Mouse (Mus musculus): Measurements from ENCODE around the gene Atm. TPM values are rescaled to one million over a fixed set of nuclear protein-coding genes. Genes with fewer than 3 reads are reported as not detected.

Atm gene
- total RNA-seq, 2 experiments from 2014 or later, result 41.7 to 48.3 TPM

DNA sequence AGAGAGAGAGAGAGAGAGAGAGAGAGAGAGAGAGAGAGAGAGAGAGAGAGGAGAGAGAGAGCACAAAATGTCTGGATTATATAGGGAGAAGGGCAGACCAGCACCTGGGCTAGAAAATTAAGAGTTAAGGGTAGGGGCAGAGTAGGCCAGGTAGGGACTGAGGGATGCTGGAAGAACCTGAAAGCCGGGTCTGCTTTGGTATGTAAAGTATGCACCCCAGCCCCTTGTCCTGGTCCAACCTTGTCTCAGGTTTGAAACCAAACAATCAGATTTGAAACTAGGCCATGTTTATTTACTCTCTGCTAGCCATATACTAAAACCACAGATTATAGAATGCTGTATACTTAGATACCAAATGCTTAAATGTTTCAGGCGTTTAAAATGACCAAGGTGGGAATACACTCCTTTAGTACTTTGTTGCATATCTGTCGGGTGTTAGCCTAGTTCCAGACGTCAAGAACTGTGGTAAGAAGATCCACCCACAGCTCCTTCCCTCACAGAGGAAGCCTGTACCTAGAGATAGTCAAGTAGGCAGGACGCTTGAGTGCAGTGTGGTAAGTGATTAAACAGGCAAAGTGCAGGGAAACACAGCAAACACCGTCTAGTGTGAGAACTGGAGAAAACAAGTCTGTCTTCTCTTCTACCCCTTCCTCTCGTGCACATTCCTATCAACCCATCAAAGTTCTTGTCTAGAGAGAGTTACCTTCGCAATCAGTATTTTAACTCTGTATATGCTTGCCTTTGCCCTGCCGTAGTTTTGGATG, 114.2 kb downstream of the Atm start:
- ATAC-seq (replicated peaks; ENCODE audit: low FRiP score, low TSS enrichment, poor library complexity, severe bottlenecking), result peak; percentile 100

GRCm38 (mm10) chr9:53409427-53409826, 127.1 kb downstream of the Atm start:
- ATAC-seq (replicated peaks; ENCODE audit: low FRiP score, low TSS enrichment, poor library complexity, severe bottlenecking), result peak; percentile 41

DNA sequence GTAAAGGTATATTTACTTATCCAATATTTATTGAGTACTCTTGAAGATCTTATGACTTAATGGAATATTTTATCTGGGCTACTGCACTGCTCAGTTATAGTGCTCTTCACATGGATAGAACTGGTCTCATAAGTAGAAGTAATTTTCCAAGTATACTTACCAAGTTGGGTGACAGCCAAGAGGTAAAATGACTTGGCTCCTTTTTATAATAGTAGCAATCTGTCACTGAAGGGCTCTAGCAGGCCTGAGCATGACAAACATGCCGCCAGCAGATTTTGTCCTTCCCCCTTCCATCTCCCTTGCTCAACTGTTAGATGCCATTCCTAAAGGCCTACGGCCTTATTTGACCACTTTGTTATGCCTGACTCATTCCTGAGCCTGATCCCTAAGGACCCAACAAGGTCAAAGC, 127.6 kb downstream of the Atm start:
- no peak for ATAC-seq (replicated peaks; ENCODE audit: low FRiP score, low TSS enrichment, poor library complexity, severe bottlenecking)

DNA sequence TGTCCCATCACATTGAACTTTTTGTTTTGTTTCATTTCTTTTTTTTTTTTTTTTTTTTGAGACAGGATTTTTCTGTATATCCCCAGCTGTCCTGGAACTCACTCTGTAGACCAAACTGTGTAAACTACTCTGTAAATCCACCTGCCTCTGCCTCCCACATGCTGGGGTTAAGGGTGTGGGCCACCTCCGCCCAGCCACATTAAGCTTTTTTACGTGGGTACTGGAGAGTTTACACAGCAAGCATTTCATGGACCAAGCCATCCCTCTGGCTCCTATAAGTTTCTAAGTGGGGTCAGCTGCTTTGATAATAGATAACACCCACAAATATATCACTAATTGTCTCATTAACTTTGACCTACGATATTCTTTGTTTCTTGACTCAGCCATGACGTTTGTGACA, 128.0 kb downstream of the Atm start:
- ATAC-seq (replicated peaks; ENCODE audit: low FRiP score, low TSS enrichment, poor library complexity, severe bottlenecking), result no peak

GRCm38 (mm10) chr9:53404753-53405722, 131.5 kb downstream of the Atm start:
- peak; percentile 89 for ATAC-seq (replicated peaks; ENCODE audit: low FRiP score, low TSS enrichment, poor library complexity, severe bottlenecking)

GRCm38 (mm10) chr9:53404050-53404752, 132.3 kb downstream of the Atm start:
- ATAC-seq (replicated peaks; ENCODE audit: low FRiP score, low TSS enrichment, poor library complexity, severe bottlenecking), result no peak

DNA sequence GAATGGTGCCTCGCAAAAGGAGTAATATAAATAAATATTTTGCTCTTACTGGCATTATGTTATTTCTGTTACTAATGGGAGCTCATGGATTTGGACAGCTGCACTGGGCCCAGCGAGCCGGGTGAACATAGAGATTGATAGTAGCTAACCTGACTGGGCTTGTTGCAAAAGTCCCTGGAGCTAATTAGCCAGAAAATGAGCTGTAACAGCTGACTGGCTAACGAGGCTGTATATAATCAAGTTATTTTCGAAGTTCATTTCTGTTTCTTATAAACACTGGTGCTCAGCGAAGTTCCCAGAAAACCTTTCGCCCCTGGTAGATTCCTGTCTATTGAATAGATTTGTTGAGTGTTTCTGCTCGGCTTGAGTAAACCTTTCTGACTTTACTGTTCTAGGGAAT, 133.5 kb downstream of the Atm start:
- no peak for ATAC-seq (replicated peaks; ENCODE audit: low FRiP score, low TSS enrichment, poor library complexity, severe bottlenecking)

DNA sequence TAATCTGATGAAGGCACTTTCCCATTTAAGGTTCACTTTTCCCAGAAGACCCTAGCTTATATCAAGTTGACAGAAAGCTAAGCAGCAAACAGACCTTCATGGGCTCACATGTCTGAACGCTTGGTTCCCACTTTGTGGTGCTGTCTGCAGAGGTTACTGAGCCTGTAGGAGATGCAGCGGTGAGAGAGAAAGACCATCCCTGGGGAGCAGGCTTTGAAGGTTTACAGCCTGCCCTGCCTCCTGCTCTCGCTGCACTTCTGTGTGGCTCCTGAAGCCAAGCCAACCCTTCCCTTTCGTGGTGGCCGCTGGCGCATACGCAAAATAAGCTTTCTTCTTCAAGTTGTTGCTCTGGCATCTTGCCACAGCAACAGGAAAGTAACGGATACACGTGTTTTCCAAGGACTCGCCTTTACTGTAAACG, 134.2 kb downstream of the Atm start, which contains the start of gene 4930550C14Rik:
TSS of gene 4930550C14Rik (plus strand) at position 35 of the 421 bp plus-strand sequence.
- 0 out of 2 replicates have a peak, but pooled peaks have one; percentile 22 for ATAC-seq (replicated peaks; ENCODE audit: low FRiP score, low TSS enrichment, poor library complexity, severe bottlenecking)

- ATAC-seq (replicated peaks; ENCODE audit: low FRiP score, low TSS enrichment, poor library complexity, severe bottlenecking), result no peak
Measured at GRCm38 (mm10) chr9:53401146-53401545, 135.4 kb downstream of the Atm start.

GRCm38 (mm10) chr9:53400696-53401095, 135.8 kb downstream of the Atm start:
- ATAC-seq (replicated peaks; ENCODE audit: low FRiP score, low TSS enrichment, poor library complexity, severe bottlenecking), result no peak

DNA sequence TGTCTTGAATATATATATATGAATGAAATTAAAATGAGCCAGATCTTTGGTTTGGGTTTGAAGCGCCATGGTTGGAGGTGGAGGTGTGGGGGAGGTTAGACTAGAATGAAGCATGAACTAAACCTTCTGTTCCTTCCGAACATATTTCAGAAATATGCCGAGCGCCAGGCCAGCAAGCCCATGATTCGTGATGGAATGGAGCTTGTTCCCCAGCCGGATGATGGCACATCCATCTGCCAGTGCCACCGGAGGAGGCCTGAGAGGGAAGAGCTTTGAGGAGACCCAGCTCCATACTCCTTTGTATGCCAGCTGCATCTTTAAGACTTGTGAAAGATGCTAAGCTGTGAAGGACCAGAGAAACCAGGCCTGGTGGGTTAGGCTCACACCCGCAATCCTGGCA, 137.0 kb downstream of the Atm start:
- no peak for ATAC-seq (replicated peaks; ENCODE audit: low FRiP score, low TSS enrichment, poor library complexity, severe bottlenecking)

DNA sequence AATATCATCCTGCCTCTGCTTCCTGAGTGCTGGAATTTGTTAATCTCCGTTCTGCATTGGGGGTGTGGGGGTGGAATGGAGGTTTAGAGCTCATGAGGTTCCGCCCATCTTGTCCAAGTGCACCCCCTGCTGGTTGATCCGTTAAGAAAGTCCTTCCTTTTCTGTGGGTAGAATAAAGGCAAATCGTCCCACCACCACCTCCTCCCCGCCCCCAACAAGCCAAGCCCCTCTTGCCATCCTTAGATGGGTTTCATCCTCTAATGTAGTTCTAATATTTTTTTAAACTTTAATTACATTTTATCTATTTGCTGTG, 138.2 kb downstream of the Atm start:
- peak; percentile 81 for ATAC-seq (replicated peaks; ENCODE audit: low FRiP score, low TSS enrichment, poor library complexity, severe bottlenecking)

DNA sequence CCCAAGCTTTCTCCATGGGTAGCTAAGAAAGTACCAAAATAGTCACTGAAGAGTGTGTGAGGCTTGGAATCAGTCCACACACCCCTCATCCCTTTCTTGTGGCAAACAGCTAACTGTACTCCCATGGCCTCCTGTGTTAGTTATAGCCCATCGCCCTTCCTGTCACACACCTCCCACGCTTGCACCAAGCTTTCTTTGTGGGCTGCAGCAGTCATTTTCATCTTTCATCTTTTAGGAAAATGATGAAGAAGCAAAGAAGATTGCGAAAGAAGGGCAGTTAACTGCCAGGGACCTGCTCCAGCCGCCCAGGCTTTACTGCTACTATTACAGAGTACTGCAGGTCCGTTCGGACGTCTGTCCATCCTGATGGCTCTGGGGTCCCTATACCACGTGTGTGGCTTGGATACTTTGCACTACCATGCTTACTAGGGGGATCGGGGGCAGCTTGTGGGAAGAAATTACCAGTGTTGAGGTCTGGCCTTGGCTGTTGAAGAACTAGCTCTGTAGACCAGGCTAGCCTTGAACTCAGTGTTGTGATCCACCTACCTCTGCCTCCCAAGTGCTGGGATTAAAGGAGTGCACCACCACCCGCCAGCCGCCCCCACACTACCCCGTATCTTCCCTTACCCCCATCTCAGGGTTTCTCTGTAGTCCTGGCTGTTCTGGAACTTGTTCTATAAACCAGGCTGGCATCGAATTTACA, 138.7 kb downstream of the Atm start:
- no peak for ATAC-seq (replicated peaks; ENCODE audit: low FRiP score, low TSS enrichment, poor library complexity, severe bottlenecking)

DNA sequence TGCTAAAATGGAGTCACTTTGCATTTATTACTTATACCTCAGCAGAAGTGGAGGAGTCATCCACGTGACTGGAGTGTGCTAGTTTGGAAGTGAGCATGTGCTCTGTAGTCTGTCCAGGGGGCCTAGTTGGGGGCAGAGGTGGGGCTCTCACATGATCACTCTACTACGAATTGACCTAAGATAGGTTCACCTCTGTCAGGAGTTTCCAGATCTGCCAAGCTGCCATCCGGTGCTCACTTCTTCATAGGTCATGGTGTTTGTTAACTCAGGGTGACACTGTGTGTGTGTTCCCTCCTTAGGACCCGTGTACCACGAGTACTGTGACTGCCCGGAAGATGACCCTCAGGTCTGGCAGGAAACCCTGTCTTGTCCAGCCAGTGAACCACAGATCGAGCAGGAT, 146.4 kb downstream of the Atm start:
- no peak for ATAC-seq (replicated peaks; ENCODE audit: low FRiP score, low TSS enrichment, poor library complexity, severe bottlenecking)

Other genes starting within 250 kb of the Atm start
- not detected in 2 replicates for gene Exph5, start 235.1 kb downstream of the Atm start, total RNA-seq (2014; fragmentation: Nextera tagmentation)
- not detected in 2 replicates for gene Exph5, start 235.1 kb downstream of the Atm start, total RNA-seq (2017)
- 1.6 and 1.7 TPM in 2 replicates for gene Kdelc2, start 152.7 kb downstream of the Atm start, total RNA-seq (2014; fragmentation: Nextera tagmentation)
- 0.94 and 4.5 TPM in 2 replicates for gene Kdelc2, start 152.7 kb downstream of the Atm start, total RNA-seq (2017)
- gene 4930550C14Rik, start 134.4 kb downstream of the Atm start, total RNA-seq (2014; fragmentation: Nextera tagmentation), result not detected in 2 replicates
- gene 4930550C14Rik, start 134.4 kb downstream of the Atm start, total RNA-seq (2017), result 0.38 and 0.84 TPM in 2 replicates
- 34.5 and 37.5 TPM in 2 replicates for gene Npat, start 307 bp upstream of the Atm start, total RNA-seq (2014; fragmentation: Nextera tagmentation)
- 32.4 and 35.7 TPM in 2 replicates for gene Npat, start 307 bp upstream of the Atm start, total RNA-seq (2017)
- gene Acat1, start 73.6 kb upstream of the Atm start, total RNA-seq (2014; fragmentation: Nextera tagmentation), result 59.3 and 61.2 TPM in 2 replicates
- 51.1 and 62.7 TPM in 2 replicates for gene Acat1, start 73.6 kb upstream of the Atm start, total RNA-seq (2017)
- 32.0 and 37.9 TPM in 2 replicates for gene Cul5, start 133.3 kb upstream of the Atm start, total RNA-seq (2014; fragmentation: Nextera tagmentation)
- gene Cul5, start 133.3 kb upstream of the Atm start, total RNA-seq (2017), result 83.3 and 86.8 TPM in 2 replicates
- not detected in 2 replicates for gene Rab39, start 169.5 kb upstream of the Atm start, total RNA-seq (2014; fragmentation: Nextera tagmentation)
- not detected in 2 replicates for gene Rab39, start 169.5 kb upstream of the Atm start, total RNA-seq (2017)
- gene Slc35f2, start 234.8 kb upstream of the Atm start, total RNA-seq (2014; fragmentation: Nextera tagmentation), result 3.2 and 3.3 TPM in 2 replicates
- gene Slc35f2, start 234.8 kb upstream of the Atm start, total RNA-seq (2017), result 1.6 and 2.7 TPM in 2 replicates